Mouse (Mus musculus): ENCODE data around the gene Gli3. TPM values are rescaled to one million over a fixed set of nuclear protein-coding genes. Genes with fewer than 3 reads are reported as not detected.

The Gli3 gene
- polyA plus RNA-seq, 2 experiments, result 0.21 to 0.44 TPM

GRCm38 (mm10) chr13:15463492-15464080 lies 551 bp downstream of the Gli3 start:
- Histone ChIP-seq H3K4me2 (ENCODE audit: low read depth) (peak overlapping the region; percentile 51), H3K36me3 (replicated peaks; ENCODE audit: control insufficient read depth, insufficient read depth, low read depth) (no peaks in the 10 kb centered on the region), H3K4me3 (ENCODE audit: insufficient read depth in 1 of 2, low read depth in 2 of 2, low read length in 2 of 2) (peak overlapping the region; percentile 46 to 47), H3K27me3 (ENCODE audit: control insufficient read depth, insufficient read depth, low read length) (peaks cover 43% of the 10 kb centered on the region), H3K4me1 (replicated peaks; ENCODE audit: control insufficient read depth in 2 of 2, insufficient read depth in 2 of 2, low read length in 1 of 2) (no peaks in the 10 kb centered on the region), H3K27ac (no peak overlapping the region), H3K9me3 (ENCODE audit: control insufficient read depth, low read length) (no peaks in the 10 kb centered on the region), H3K9ac (replicated peaks) (no peak overlapping the region)
- under 1% methylated on average over 50 of the region's 70 CpGs for WGBS (ENCODE audit: insufficient replicate concordance)
- DNase-seq (ENCODE audit: low read depth in 3 of 3, low spot score in 3 of 3) (no peak), ATAC-seq (ENCODE audit: insufficient read depth) (peak; percentile 47)
- TF ChIP-seq CTCF (IDR thresholded peaks at IDR 0.05; ENCODE audit: low read depth) (no peak), EP300 (IDR thresholded peaks at IDR 0.05; ENCODE audit: low read depth) (no peak)

- TF ChIP-seq EP300 (IDR thresholded peaks at IDR 0.05; ENCODE audit: low read depth), result no peak
- no peak for TF ChIP-seq CTCF (IDR thresholded peaks at IDR 0.05; ENCODE audit: low read depth)
- H3K27me3 ChIP-seq (ENCODE audit: control insufficient read depth, insufficient read depth, low read length), result peaks cover 43% of the 10 kb centered on the region
- no peaks in the 10 kb centered on the region for H3K36me3 ChIP-seq (replicated peaks; ENCODE audit: control insufficient read depth, insufficient read depth, low read depth)
- no peaks in the 10 kb centered on the region for H3K9me3 ChIP-seq (ENCODE audit: control insufficient read depth, low read length)
- ATAC-seq (ENCODE audit: insufficient read depth), result no peak
- peak overlapping the region; percentile 46 to 47 for H3K4me3 ChIP-seq (ENCODE audit: insufficient read depth in 1 of 2, low read depth in 2 of 2, low read length in 2 of 2)
- H3K27ac ChIP-seq, result no peak overlapping the region
- no peak overlapping the region for H3K9ac ChIP-seq (replicated peaks)
- no peak for DNase-seq (ENCODE audit: low read depth in 3 of 3, low spot score in 3 of 3)
- 1% methylated on average over 51 of the region's 51 CpGs for WGBS (ENCODE audit: insufficient replicate concordance)
- peak overlapping the region; percentile 51 for H3K4me2 ChIP-seq (ENCODE audit: low read depth)
- no peaks in the 10 kb centered on the region for H3K4me1 ChIP-seq (replicated peaks; ENCODE audit: control insufficient read depth in 2 of 2, insufficient read depth in 2 of 2, low read length in 1 of 2)
Observed at GRCm38 (mm10) chr13:15464081-15464526, 1.1 kb downstream of the Gli3 start.

- TF ChIP-seq CTCF (IDR thresholded peaks at IDR 0.05; ENCODE audit: low read depth) (no peak), EP300 (IDR thresholded peaks at IDR 0.05; ENCODE audit: low read depth) (no peak)
- ATAC-seq (ENCODE audit: insufficient read depth) (no peak), DNase-seq (ENCODE audit: low read depth in 3 of 3, low spot score in 3 of 3) (no peak)
- H3K9ac ChIP-seq (replicated peaks), result no peak overlapping the region
- peak overlapping the region; percentile 51 for H3K4me2 ChIP-seq (ENCODE audit: low read depth)
- peaks cover 43% of the 10 kb centered on the region for H3K27me3 ChIP-seq (ENCODE audit: control insufficient read depth, insufficient read depth, low read length)
- H3K4me1 ChIP-seq (replicated peaks; ENCODE audit: control insufficient read depth in 2 of 2, insufficient read depth in 2 of 2, low read length in 1 of 2), result no peaks in the 10 kb centered on the region
- no peak overlapping the region for H3K27ac ChIP-seq
- H3K36me3 ChIP-seq (replicated peaks; ENCODE audit: control insufficient read depth, insufficient read depth, low read depth), result no peaks in the 10 kb centered on the region
- peak overlapping the region; percentile 46 to 47 for H3K4me3 ChIP-seq (ENCODE audit: insufficient read depth in 1 of 2, low read depth in 2 of 2, low read length in 2 of 2)
- 8% methylated on average over 11 of the region's 11 CpGs for WGBS (ENCODE audit: insufficient replicate concordance)
- H3K9me3 ChIP-seq (ENCODE audit: control insufficient read depth, low read length), result no peaks in the 10 kb centered on the region
Observed at GRCm38 (mm10) chr13:15464741-15465250, 1.8 kb downstream of the Gli3 start.

DNA sequence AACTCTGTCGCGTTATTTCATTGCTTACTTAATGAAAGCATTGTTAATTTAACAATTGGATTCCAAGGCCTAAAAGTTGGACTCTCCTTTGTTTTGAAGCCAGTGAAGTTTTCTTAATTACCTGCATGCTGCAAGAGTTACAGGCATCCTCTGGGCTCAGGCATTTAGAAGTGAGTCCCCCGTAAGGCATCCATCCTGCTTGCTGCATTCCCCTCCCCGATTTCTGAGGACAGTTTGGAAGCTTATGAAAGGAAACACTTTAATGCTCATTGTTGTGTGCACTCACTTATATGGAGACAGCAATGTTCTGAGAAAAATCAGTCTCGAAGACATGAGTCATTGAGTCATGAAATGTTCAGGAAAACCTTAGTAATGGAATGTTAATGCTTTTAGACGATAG lies 3.5 kb downstream of the Gli3 start:
- Histone ChIP-seq H3K4me3 (ENCODE audit: insufficient read depth in 1 of 2, low read depth in 2 of 2, low read length in 2 of 2) (no peak overlapping the region), H3K4me1 (replicated peaks; ENCODE audit: control insufficient read depth in 2 of 2, insufficient read depth in 2 of 2, low read length in 1 of 2) (no peaks in the 10 kb centered on the region), H3K36me3 (replicated peaks; ENCODE audit: control insufficient read depth, insufficient read depth, low read depth) (no peaks in the 10 kb centered on the region), H3K27ac (no peak overlapping the region), H3K27me3 (ENCODE audit: control insufficient read depth, insufficient read depth, low read length) (peaks cover 43% of the 10 kb centered on the region), H3K9ac (replicated peaks) (no peak overlapping the region), H3K4me2 (ENCODE audit: low read depth) (no peak overlapping the region), H3K9me3 (ENCODE audit: control insufficient read depth, low read length) (no peaks in the 10 kb centered on the region)
- DNase-seq (ENCODE audit: low read depth in 3 of 3, low spot score in 3 of 3) (no peak), ATAC-seq (ENCODE audit: insufficient read depth) (no peak)
- whole genome bisulfite sequencing (ENCODE audit: insufficient replicate concordance), result 54% methylated on average over 6 of the region's 6 CpGs
- TF ChIP-seq EP300 (IDR thresholded peaks at IDR 0.05; ENCODE audit: low read depth) (no peak), CTCF (IDR thresholded peaks at IDR 0.05; ENCODE audit: low read depth) (no peak)

GRCm38 (mm10) chr13:15467409-15467808 lies 4.4 kb downstream of the Gli3 start:
- Histone ChIP-seq H3K4me1 (replicated peaks; ENCODE audit: control insufficient read depth in 2 of 2, insufficient read depth in 2 of 2, low read length in 1 of 2) (no peaks in the 10 kb centered on the region), H3K9ac (replicated peaks) (no peak overlapping the region), H3K4me3 (ENCODE audit: insufficient read depth in 1 of 2, low read depth in 2 of 2, low read length in 2 of 2) (no peak overlapping the region), H3K27me3 (ENCODE audit: control insufficient read depth, insufficient read depth, low read length) (peaks cover 36% of the 10 kb centered on the region), H3K4me2 (ENCODE audit: low read depth) (no peak overlapping the region), H3K27ac (no peak overlapping the region), H3K9me3 (ENCODE audit: control insufficient read depth, low read length) (no peaks in the 10 kb centered on the region), H3K36me3 (replicated peaks; ENCODE audit: control insufficient read depth, insufficient read depth, low read depth) (no peaks in the 10 kb centered on the region)
- WGBS (ENCODE audit: insufficient replicate concordance), result 52% methylated on average over 3 of the region's 3 CpGs
- ATAC-seq (ENCODE audit: insufficient read depth), result no peak
- no peak for DNase-seq (ENCODE audit: low read depth in 3 of 3, low spot score in 3 of 3)
- TF ChIP-seq CTCF (IDR thresholded peaks at IDR 0.05; ENCODE audit: low read depth) (no peak), EP300 (IDR thresholded peaks at IDR 0.05; ENCODE audit: low read depth) (no peak)

All from liver, embryonic 14.5 days (tissue).